Mouse (Mus musculus): ENCODE measurements around the gene Aurkc.
"Not testable (repeated sequence)": the region's sequence is repeated elsewhere in the genome, so short reads cannot be mapped to it uniquely, and the experiment has no call there.

Gene Aurkc

GRCm38 (mm10) chr7:6995251-6995650 is at the start of gene Aurkc:
Gene Aurkc, plus strand, starts transcription at chr7:6995300.
- CTCF ChIA-PET: not testable (repeated sequence)

DNA sequence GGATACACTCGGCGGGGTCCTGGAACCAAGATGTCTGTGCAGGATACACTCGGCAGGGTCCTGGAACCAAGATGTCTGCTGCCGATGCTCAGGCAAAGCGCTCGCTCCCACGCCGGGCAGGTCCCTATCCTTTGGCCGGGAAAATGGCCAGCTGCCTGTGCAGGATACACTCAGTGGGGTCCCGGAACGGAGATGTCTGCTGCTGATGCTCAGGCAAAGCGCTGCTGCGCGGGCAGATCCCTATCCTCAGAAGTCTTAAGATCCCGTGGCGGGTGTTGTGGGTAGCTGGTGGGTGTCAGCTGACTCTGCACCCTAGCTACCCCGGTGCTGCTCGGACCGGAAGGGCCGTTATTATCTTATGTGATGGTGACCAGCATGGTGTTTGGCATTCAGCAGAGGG is 47.0 kb upstream of the Aurkc start:
- CTCF ChIA-PET: not testable (repeated sequence)

- CTCF ChIA-PET: no interaction called here
Observed at GRCm38 (mm10) chr7:6956576-6956975, 38.5 kb upstream of the Aurkc start.

GRCm38 (mm10) chr7:6958574-6958973 is 36.5 kb upstream of the Aurkc start:
- CTCF ChIA-PET: no interaction called here

DNA sequence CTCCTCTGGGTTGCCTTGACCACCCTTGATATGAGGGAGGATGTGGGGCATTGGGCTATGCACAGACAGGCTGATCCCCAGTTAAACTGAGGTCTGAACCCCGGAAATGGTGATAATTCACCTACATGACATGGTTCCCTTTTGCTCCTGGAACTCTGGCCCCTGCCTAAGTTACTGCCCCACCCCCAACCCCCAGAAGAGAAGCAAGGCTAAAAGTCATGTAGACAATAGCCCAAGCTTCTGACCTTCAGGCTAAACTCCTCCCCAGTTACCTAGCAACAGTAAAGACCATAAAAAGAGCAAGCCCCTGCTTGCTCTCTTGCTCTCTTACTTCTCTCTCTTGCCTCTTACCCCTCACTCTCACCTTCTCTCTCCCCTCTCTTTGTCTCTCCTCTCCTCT is 21.5 kb upstream of the Aurkc start:
- CTCF ChIA-PET: no interaction called here

- CTCF ChIA-PET: interaction anchor here (0.5 kb wide), 1 partner anchor 450 kb away, joined by 8 read pairs; no protein-coding TSS in a partner anchor
Observed at GRCm38 (mm10) chr7:6976890-6977289, 18.2 kb upstream of the Aurkc start.

DNA sequence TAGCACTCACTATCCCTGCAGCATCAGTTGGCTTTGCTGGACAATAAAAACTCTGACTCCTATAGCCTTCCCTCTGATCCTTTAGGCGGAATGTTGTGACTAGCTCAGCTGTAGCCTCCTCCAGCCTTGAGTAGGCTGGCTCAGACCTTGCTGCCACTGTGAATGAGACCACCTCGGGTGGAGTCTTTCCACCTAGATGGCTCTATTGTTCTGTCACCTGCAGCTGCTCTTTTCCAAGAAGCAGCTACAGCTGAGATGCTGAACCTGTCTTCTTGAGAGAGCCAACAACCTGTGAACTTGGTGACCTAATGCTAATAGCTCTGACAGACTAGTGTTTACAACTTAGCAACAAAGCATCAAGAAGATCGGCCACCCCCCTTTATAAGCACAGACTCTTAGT is 3.8 kb downstream of the Aurkc start:
- CTCF ChIA-PET: not testable (repeated sequence)

DNA sequence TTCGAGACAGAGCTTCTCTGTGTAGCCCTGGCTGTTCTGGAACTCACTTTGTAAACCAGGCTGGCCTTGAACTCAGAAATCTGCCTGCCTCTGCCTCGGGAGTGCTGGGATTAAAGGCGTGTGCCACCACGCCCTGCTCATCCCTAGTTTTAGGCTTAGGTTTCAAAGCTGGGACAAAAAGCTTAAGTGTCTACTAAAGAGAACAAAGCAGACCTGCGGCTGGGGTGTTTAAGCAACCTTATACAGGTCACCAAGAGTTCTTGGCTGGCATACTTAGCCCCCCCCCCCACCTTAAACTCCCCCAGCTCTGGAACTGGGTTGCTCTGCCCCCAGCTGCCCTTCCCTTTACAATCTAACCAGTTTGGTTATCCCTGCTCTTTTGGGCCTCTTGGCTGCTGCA is 10.3 kb downstream of the Aurkc start:
- CTCF ChIA-PET: not testable (repeated sequence)

DNA sequence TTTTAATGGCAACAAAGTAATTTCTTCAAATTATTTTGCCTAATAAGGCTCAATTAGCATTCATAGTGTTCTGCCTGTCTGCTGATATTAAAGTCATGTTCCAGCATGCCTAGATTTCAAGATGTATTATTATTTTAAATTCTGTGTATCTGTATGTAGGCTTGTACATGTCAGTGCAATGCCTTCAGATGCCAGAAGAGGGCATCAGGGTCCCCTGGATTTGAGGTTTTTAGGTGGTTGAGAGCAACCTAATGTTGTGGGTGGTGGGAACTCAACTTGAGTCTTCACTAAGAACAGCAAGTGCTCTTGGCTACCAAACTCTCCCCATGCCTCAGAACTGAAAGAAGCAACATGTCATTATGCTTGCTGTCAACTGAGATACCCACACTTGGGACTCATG is 32.3 kb downstream of the Aurkc start:
- CTCF ChIA-PET: no interaction called here

GRCm38 (mm10) chr7:7049659-7050320 is 54.7 kb downstream of the Aurkc start:
- CTCF ChIA-PET: not testable (repeated sequence)
